ENCODE assay signal across 14 mouse cellular contexts in the genomic region with DNA sequence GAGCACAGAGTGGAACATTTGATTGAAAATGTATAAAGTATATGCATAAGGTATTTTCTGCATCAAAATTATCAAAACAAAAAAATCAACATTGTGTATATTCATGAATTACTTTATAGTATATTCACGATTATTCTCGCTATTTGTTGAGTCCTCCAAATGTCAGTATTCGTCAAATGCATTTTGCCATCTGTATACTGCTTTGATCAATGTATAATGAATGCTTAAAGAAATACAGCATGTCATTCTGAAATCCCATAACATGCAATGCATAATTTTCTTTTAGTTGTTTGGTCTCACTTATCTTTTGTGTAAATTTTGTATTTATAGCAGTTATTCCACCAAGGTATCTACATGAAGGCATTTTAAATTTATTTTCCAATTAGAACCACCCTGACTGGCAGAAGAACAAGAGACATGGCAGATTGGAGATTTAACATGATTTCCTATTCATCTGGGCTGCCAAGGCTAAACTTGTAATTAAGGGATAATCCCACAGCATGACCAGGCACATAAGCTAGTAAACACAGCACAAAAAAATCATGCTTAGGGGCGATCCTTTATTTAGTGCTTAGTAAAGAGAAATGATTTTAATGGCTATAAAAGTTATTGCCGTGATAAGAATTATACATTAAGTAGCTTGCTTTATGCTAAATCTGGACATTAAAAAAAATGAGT.
"Had no signal": no experiment of that assay in that cellular context is flagged by ENCODE, and none has a peak within 500 bp of the region (broad histone marks: within the 10 kb centered on the region; RNA-seq: fewer than 3 reads in every experiment).

No protein-coding gene starts in this region.

- H3K4me1 ChIP-seq: limb, embryonic 13.5 days; midbrain, embryonic 12.5 days; neural tube, embryonic 15.5 days had no signal

- H3K9me3 ChIP-seq: limb, embryonic 13.5 days; midbrain, embryonic 12.5 days; neural tube, embryonic 15.5 days had no signal

- H3K36me3 ChIP-seq: limb, embryonic 13.5 days; midbrain, embryonic 12.5 days; neural tube, embryonic 15.5 days had no signal

- H3K27me3 ChIP-seq: limb, embryonic 13.5 days; midbrain, embryonic 12.5 days; neural tube, embryonic 15.5 days had no signal

- H3K4me2 ChIP-seq: limb, embryonic 13.5 days; midbrain, embryonic 12.5 days; neural tube, embryonic 15.5 days had no signal

- DNase-seq: kidney, adult 11 months; kidney, adult 9 months; kidney, postnatal 36 days; left cerebral cortex, postnatal 4 days; lung, adult 18-20 months; right cerebral cortex, postnatal 14 days; thymus, postnatal 4 days had no signal

- H3K27ac ChIP-seq: kidney, postnatal 0 days; layer of hippocampus, adult 2 months; limb, embryonic 13.5 days; liver, embryonic 14.5 days; midbrain, embryonic 12.5 days; neural tube, embryonic 15.5 days had no signal

- H3K9ac ChIP-seq: limb, embryonic 13.5 days; liver, embryonic 14.5 days; midbrain, embryonic 12.5 days; neural tube, embryonic 15.5 days had no signal

- H3K4me3 ChIP-seq: layer of hippocampus, adult 2 months; limb, embryonic 13.5 days; midbrain, embryonic 12.5 days; myocyte; neural tube, embryonic 15.5 days had no signal
